7 mouse cellular contexts compared by ENCODE assay signal in the genomic region with DNA sequence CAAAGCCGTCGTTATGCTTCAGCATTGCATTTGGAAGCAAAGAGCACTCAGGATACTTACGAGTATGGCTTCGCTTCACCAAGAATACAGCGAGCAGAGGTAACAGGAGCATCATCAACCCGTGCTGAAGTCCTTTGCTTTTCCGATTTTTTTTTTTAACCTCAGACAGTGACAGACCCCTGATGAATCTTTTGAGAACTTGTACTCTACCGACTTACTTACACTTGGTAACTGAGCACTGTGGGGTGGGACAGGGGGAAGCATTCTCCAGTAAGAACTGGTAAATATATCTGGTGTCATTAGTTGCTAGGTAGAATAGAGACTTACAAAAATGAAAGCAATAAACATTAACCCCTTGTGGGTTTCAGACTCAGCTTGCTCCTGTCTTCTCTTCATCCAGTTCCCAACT. TPM values are rescaled to one million over a fixed set of nuclear protein-coding genes. Genes with fewer than 3 reads are reported as not detected.
A peak's percentile ranks its signal among the peaks of the same experiment; 100 is the strongest.
DNase-seq lines count a peak whose midpoint lies in the region; ATAC-seq and TF ChIP-seq lines count a peak whose summit lies in the region.

A gene (minus strand): TSS at position 243 of the 409 bp plus-strand sequence.

- TF ChIP-seq POLR2A in bone marrow macrophage, adult 2 months (IDR thresholded peaks at IDR 0.05; ENCODE audit: borderline replicate concordance, low read depth, low read length): no peak

- TF ChIP-seq EP300 in liver, postnatal 0 days (IDR thresholded peaks at IDR 0.05; ENCODE audit: low read depth): no peak

- 32% methylated on average over 8 of the region's 8 CpGs for WGBS in intestine, embryonic 15.5 days
- 22% methylated on average over 8 of the region's 8 CpGs for WGBS in liver, postnatal 0 days (ENCODE audit: insufficient replicate concordance)

- peak within 1 kb of the TSS; percentile 78 for H3K27ac ChIP-seq in bone marrow macrophage, adult 2 months (ENCODE audit: insufficient read depth, low read depth, low read length)
- H3K27ac ChIP-seq in intestine, embryonic 15.5 days: peak within 1 kb of the TSS; percentile 54
- peak within 1 kb of the TSS; percentile 37 for H3K27ac ChIP-seq in liver, postnatal 0 days (ENCODE audit: low read depth)

- ATAC-seq in intestine, embryonic 15.5 days: peak; percentile 96
- ATAC-seq in liver, postnatal 0 days: peak; percentile 89
- peak; percentile 89 for ATAC-seq in neutrophil, adult 5-6 weeks (ENCODE audit: extremely low read depth, insufficient number of reproducible peaks, low FRiP score, poor library complexity, severe bottlenecking)

- no peaks in the 10 kb centered on the region for H3K27me3 ChIP-seq in intestine, embryonic 15.5 days (replicated peaks)
- H3K27me3 ChIP-seq in liver, postnatal 0 days (ENCODE audit: insufficient read depth, low read length): no peaks in the 10 kb centered on the region

- H3K36me3 ChIP-seq in intestine, embryonic 15.5 days: no peaks in the 10 kb centered on the region
- H3K36me3 ChIP-seq in liver, postnatal 0 days (replicated peaks; ENCODE audit: insufficient read depth, low read length): no peaks in the 10 kb centered on the region

- H3K4me2 ChIP-seq in intestine, embryonic 15.5 days (replicated peaks): peak within 1 kb of the TSS; percentile 61
- H3K4me2 ChIP-seq in liver, postnatal 0 days (ENCODE audit: low read depth, low read length): peak within 1 kb of the TSS; percentile 76

- H3K4me3 ChIP-seq in bone marrow macrophage, adult 2 months (ENCODE audit: insufficient read depth, low read length): peak within 1 kb of the TSS; percentile 73
- peak within 1 kb of the TSS; percentile 38 for H3K4me3 ChIP-seq in intestine, embryonic 15.5 days (replicated peaks)
- peak within 1 kb of the TSS; percentile 51 for H3K4me3 ChIP-seq in liver, postnatal 0 days (ENCODE audit: low read depth, low read length)

- DNase-seq in 3T3-L1 (ENCODE audit: low read depth, low spot score): peak; percentile 89
- DNase-seq in A20 (ENCODE audit: low read depth, low spot score): peak; percentile 86
- peak; percentile 20 for DNase-seq in gastrocnemius, postnatal 10 days
- no peak for DNase-seq in liver, postnatal 0 days

- no peaks in the 10 kb centered on the region for H3K9me3 ChIP-seq in intestine, embryonic 15.5 days
- H3K9me3 ChIP-seq in liver, postnatal 0 days (ENCODE audit: low read length): no peaks in the 10 kb centered on the region

- H3K4me1 ChIP-seq in bone marrow macrophage, adult 2 months (ENCODE audit: control insufficient read depth, insufficient read depth, low read length): peaks cover 17% of the 10 kb centered on the region
- 0 out of 2 replicates have a peak, but pooled peaks cover 2% of the 10 kb centered on the region for H3K4me1 ChIP-seq in intestine, embryonic 15.5 days (replicated peaks)
- peaks cover 11% of the 10 kb centered on the region; the same call in 1 of the 2 replicates for H3K4me1 ChIP-seq in liver, postnatal 0 days (ENCODE audit: insufficient read depth)

- H3K9ac ChIP-seq in intestine, embryonic 15.5 days: peak within 1 kb of the TSS; percentile 46
- H3K9ac ChIP-seq in liver, postnatal 0 days (replicated peaks): peak within 1 kb of the TSS; percentile 59

- TF ChIP-seq CTCF in bone marrow macrophage, adult 2 months (IDR thresholded peaks at IDR 0.05; ENCODE audit: low read depth, low read length): no peak
- no peak for TF ChIP-seq CTCF in liver, postnatal 0 days (IDR thresholded peaks at IDR 0.05; ENCODE audit: low read depth)

RNA-seq across cellular contexts. Expression of the gene that starts here (rescaled TPM):
- polyA plus RNA-seq in bone marrow macrophage, adult 2 months (2012; ENCODE audit: insufficient read depth, insufficient read length, missing spikeins): 9.2 and 10.3 TPM in 2 replicates
- 1 to 10 TPM; 6.3 to 9.0 TPM for total RNA-seq in gastrocnemius, postnatal 10 days (2021)
- polyA plus RNA-seq in intestine, embryonic 15.5 days (2015; fragmentation: Nextera tagmentation; extraction: Ambion mirVana): 5.4 and 5.9 TPM in 2 replicates
- polyA plus RNA-seq in liver, postnatal 0 days (2015; fragmentation: Nextera tagmentation; extraction: Ambion mirVana): 0.78 and 0.92 TPM in 2 replicates
- 4.9 and 8.0 TPM in 2 replicates for total RNA-seq in neutrophil, adult 5-6 weeks (2017)

Comparison
In these comparisons a context has a peak if more than half of its experiments do, and no peak if none do; other contexts are left out.
1. Peak in ATAC-seq, H3K4me3 ChIP-seq, H3K27ac ChIP-seq, H3K9ac ChIP-seq and H3K4me2 ChIP-seq in liver, postnatal 0 days; RNA of the gene not detected or under 1 TPM.